Mouse (Mus musculus) ES-CJ7 (cell line): ENCODE measurements around the gene Hspa8.

Source experiments
- DNase-seq: peaks from one replicate; pipeline ENCODE4 v3.0.0; 2011; ENCODE audit warnings: low read depth, low spot score

The Hspa8 gene

GRCm38 (mm10) chr9:40808907-40809280 is 8.1 kb downstream of the Hspa8 start:
- DNase-seq, result no peak

DNA sequence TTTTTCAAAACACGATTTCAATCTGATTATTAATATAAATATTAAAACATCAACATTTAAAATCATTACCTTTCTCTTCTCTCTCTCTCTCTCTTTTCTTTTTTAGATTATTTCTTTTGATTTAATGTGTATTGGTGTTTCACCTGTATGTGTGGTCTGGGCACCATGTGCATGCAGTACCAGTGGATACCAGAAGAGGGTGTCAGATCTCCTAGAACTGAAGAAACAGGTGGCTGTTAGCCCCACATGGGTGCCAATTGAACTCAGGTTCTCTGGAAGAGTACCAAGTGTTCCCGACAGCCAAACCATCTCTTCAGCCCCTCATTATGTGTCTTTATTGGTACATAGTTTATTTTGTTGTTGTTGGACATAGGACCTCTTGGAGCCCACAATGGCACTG is 11.1 kb downstream of the Hspa8 start:
- DNase-seq, result peak; percentile 90

DNA sequence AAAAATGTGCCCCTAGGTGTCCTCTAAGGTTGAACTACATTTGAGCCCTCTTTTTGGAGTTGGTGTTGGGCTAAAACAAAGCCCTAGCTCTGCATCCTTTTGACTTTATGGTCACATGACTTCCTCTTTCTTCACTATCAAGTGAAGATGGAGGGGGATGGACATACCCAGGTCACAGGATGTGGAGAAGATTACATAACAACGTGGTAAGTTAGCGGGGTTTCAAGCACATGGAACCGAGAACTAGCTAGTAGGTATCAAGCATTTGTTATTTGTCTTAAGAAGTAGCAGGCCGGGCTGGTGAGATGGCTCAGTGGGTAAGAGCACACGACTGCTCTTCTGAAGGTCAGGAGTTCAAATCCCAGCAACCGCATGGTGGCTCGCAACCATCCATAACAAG is 13.3 kb downstream of the Hspa8 start:
- no peak for DNase-seq

DNA sequence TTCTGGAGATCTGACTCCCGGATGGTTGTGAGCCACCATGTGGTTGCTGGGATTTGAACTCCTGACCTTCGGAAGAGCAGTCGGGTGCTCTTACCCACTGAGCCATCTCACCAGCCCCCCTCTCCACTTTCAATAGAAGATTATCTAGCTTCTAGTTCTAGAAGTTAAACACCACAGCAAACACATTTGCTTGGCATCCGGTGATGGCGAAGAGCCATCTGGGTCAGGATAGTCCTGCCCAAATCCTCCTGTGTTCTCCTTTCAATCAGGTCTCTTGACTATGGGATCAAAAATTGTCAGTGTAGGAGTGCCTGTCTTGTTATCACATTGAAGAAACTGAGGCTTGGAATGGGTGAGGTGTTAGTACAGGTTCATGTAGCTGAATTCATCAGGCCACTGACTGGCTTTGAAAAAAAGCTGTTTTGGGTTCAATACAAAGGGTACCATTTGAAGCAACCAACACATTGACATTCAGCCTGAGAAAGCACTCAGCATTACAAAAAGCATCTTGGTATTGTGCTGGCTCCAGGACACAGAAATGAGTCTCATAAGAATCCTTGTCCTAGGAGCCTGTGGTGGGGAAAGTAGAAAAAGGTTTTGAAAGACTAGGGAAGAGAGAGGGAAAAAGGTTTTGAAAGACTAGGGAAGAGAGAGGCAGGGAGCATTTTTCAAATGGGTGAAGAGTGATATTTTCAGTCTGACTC is 16.7 kb downstream of the Hspa8 start:
- DNase-seq, result no peak

- no peak for DNase-seq
Measured at GRCm38 (mm10) chr9:40825601-40826000, 24.8 kb downstream of the Hspa8 start.

DNA sequence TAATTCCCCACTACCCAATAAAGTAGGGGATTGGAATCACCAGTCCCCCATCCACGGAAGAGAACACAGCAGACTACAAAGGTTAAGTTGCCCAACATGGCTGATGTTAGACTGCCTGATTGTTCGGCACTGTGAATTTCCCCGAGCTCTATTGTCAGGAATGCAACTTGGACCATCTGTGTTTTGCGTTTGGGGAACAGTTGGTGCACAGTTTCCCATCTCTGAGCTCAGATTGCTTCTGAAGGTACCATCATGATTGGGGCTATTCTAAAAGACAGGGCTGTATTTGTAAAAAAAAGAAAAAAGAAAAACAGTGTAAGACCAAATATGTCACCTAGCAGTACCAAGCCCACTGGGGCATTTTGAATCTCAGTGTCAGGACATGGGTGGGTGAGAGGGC is 26.6 kb downstream of the Hspa8 start:
- DNase-seq, result no peak

DNA sequence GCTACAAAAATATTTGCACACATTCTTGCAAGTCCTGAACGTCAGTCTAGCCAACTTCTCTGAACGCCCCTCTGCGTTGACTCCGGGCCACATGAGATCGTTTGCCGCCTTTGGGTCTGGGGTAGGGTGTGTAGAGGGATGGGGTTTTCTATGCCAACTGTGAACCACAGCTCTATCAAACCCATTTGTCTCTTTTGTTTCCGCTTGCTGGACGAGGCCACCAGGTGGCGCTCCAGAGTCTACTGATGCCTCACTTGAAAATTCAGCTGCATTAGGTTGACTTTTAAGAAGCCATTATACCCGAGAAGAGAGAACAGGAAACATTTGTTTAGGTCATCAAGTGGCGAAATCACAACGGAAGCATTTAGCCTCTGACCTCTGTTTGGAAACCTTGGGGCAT is 33.8 kb downstream of the Hspa8 start:
- peak; percentile 75 for DNase-seq

DNA sequence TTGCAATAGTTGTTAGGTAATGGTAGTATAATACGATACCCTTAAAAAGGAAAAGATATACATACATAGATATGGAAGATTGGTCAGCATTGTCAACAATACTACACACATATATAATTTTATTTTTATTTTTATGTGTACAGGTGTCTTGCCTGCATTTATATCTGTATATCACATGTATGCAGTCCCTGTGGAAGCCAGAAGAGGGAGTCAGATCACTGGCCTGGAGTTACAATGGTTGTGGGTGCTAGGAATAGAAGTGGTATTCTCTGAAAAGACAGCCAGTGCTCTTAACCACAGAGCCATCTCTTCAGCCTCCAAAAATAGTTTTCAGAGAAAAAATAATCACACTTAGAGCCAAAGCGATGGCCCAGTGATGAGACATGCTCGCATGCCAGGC is 35.9 kb downstream of the Hspa8 start:
- DNase-seq, result peak; percentile 44

DNA sequence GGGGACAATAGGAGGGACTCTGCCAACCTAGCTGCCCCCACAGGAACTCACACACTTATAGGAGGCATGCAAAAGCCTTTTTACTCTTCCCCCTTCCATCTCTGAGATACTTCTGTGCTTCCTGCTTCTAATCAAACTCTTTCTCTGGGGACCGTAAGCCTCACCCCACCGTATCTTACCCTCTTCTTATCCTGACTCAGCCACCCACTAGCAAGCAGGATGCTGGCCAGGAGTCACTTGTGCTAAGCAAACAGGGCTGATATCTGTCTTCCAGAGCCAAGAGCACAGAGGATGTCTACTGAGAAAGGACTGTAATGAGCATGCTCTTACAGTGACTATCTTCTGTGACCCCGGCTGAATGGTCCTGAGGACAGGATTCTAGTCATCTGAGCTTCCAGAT is 38.9 kb downstream of the Hspa8 start:
- DNase-seq, result no peak

GRCm38 (mm10) chr9:40851515-40851914 is 50.7 kb downstream of the Hspa8 start:
- no peak for DNase-seq

- DNase-seq, result no peak
Measured at GRCm38 (mm10) chr9:40858461-40859160, 57.8 kb downstream of the Hspa8 start.

- peak; percentile 73 for DNase-seq
Measured at GRCm38 (mm10) chr9:40859196-40859595, 58.4 kb downstream of the Hspa8 start.
